Mouse (Mus musculus) midbrain, embryonic 12.5 days (tissue): Measurements from ENCODE around the gene Eipr1. TPM values are rescaled to one million over a fixed set of nuclear protein-coding genes. Genes with fewer than 3 reads are reported as not detected.

Experiments
- ATAC-seq: fragments of 200-750 bp; cut with Nextera tagmentation; 2 replicates; pipeline ENCODE4 v1.8.0; 2017; ENCODE audit warnings: low read depth, moderate TSS enrichment, moderate library complexity; ENCODE audit not compliant: low FRiP score
- H3K27ac ChIP-seq: fragments of 300-500 bp; sonication (generic); replicated peaks from 2 replicates; pipeline ENCODE4 v1.5.1; 2016; ENCODE audit warnings: mild to moderate bottlenecking
- H3K27me3 ChIP-seq: fragments of 300-500 bp; sonication (generic); 2 replicates; pipeline ENCODE4 v1.6.1; 2016; ENCODE audit warnings: mild to moderate bottlenecking
- H3K36me3 ChIP-seq: fragments of 300-500 bp; sonication (generic); 2 replicates; pipeline ENCODE4 v1.6.1; 2016
- H3K4me1 ChIP-seq: fragments of 300-500 bp; sonication (generic); 2 replicates; pipeline ENCODE4 v1.6.1; 2016
- H3K4me2 ChIP-seq: fragments of 300-500 bp; sonication (generic); replicated peaks from 2 replicates; pipeline ENCODE4 v1.6.1; 2016; ENCODE audit warnings: mild to moderate bottlenecking, moderate library complexity
- H3K4me3 ChIP-seq: fragments of 300-500 bp; sonication (generic); 2 replicates; pipeline ENCODE4 v1.5.1; 2016; ENCODE audit warnings: mild to moderate bottlenecking
- H3K9ac ChIP-seq: fragments of 300-500 bp; sonication (generic); replicated peaks from 2 replicates; pipeline ENCODE4 v1.6.1; 2016; ENCODE audit warnings: mild to moderate bottlenecking, moderate library complexity
- H3K9me3 ChIP-seq: fragments of 300-500 bp; sonication (generic); 2 replicates; pipeline ENCODE4 v1.6.1; 2016; ENCODE audit warnings: mild to moderate bottlenecking
- WGBS: fragments of 180-500 bp; shearing (Covaris S2); methylation state at CpG from one replicate; pipeline ENCODE4 v1.1.7; 2016; 5-methylcytosine and 5-hydroxymethylcytosine counted together
- polyA plus RNA-seq: library from polyadenylated mRNA; unstranded; fragments of >200 nt; fragmentation: Nextera tagmentation; extraction: Ambion mirVana; gene quantifications from 2 replicates; pipeline ENCODE4 v1.2.1, GENCODE M21; 2016

Eipr1 gene
- polyA plus RNA-seq, 1 experiment from 2014 or later: 53.6 TPM

DNA sequence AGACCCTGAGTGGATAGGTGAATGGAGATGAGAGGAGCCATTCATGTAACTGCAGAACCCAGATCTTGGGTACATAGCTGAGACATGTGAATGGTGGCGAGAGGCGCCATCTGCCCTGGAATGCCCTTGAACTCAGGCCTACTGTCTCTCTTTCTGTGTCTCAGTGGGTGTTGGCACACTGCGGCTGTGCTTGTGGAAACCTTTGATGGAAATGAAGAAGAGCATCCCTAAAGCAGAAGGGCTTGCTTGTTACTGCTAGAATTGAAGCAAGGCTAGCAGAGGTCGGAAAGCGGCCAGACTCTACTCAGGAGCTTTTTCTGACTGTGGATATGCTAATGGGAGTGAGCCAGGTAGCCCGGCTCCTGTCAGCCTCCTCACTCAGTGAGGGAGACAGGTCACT is 50.1 kb downstream of the Eipr1 start:
- H3K27ac ChIP-seq: no peak overlapping the region
- H3K4me2 ChIP-seq: no peak overlapping the region
- no peaks in the 10 kb centered on the region for H3K9me3 ChIP-seq
- peaks cover under 1% of the 10 kb centered on the region; the same call in 1 of the 2 replicates for H3K27me3 ChIP-seq
- peaks cover 36% of the 10 kb centered on the region for H3K4me1 ChIP-seq
- 86% methylated on average over 6 of the region's 6 CpGs for WGBS
- H3K36me3 ChIP-seq: no peaks in the 10 kb centered on the region
- no peak overlapping the region for H3K4me3 ChIP-seq
- no peak for ATAC-seq
- no peak overlapping the region for H3K9ac ChIP-seq

- no peak for ATAC-seq
- no peak overlapping the region for H3K4me2 ChIP-seq
- H3K27me3 ChIP-seq: peaks cover 4% of the 10 kb centered on the region; the same call in 1 of the 2 replicates
- H3K4me1 ChIP-seq: peaks cover 36% of the 10 kb centered on the region
- H3K27ac ChIP-seq: no peak overlapping the region
- H3K9ac ChIP-seq: no peak overlapping the region
- H3K9me3 ChIP-seq: no peaks in the 10 kb centered on the region
- no peaks in the 10 kb centered on the region for H3K36me3 ChIP-seq
- no peak overlapping the region for H3K4me3 ChIP-seq
These were observed 51.4 kb downstream of the Eipr1 start for GRCm38 (mm10) chr12:28803043-28803442.

DNA sequence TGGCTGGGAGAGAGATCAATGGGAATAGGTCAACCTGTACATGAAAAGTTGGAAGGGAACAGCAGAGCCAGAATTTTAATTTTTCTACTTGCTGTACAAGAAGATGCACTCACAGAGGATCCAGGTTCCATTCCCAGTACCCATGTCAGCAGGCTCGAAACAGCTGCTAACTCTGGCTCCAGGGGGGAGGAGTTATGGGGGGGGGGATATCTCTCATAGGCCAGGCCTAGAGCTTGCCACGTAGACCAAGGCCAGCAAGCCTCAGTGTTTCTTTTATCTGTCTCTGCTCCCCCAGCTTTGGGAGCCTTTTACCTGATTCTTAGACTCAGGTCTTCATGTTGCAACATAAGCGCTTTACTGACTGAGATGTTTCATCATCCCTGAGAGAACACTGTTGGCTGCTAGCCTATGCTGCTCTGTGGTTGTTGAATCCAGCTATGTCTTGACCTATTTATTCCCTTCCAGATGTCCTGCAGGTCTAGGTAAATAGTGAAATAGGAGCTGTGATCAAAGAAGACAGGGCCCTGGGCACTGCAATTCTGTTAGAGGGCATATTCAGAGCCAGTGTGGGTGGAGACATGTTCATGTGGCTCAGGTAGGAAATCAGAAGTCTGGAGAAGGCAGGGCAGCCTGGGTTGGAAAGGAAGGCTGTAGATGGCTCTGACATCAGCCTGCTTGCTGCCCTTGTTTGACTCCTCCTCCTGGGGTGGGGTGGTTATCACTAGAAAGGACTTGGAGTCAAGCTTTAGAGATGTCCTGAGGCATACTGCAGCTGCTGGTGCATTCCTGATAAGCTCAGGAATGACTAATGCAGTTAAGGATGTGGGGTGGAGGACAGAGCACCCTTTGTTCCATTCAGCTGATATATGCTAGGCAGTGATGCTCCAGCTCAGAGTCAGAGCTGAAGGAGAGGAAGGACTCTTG is 53.2 kb downstream of the Eipr1 start:
- Histone ChIP-seq H3K9me3 (no peaks in the 10 kb centered on the region), H3K4me1 (peaks cover 35% of the 10 kb centered on the region), H3K27me3 (peaks cover 4% of the 10 kb centered on the region; the same call in 1 of the 2 replicates), H3K36me3 (no peaks in the 10 kb centered on the region), H3K9ac (no peak overlapping the region), H3K4me2 (no peak overlapping the region), H3K27ac (peak overlapping the region; percentile 63; the same call in 1 of the 2 replicates), H3K4me3 (no peak overlapping the region)
- peak; percentile 49 for ATAC-seq
- WGBS: 72% methylated on average over 3 of the region's 3 CpGs

DNA sequence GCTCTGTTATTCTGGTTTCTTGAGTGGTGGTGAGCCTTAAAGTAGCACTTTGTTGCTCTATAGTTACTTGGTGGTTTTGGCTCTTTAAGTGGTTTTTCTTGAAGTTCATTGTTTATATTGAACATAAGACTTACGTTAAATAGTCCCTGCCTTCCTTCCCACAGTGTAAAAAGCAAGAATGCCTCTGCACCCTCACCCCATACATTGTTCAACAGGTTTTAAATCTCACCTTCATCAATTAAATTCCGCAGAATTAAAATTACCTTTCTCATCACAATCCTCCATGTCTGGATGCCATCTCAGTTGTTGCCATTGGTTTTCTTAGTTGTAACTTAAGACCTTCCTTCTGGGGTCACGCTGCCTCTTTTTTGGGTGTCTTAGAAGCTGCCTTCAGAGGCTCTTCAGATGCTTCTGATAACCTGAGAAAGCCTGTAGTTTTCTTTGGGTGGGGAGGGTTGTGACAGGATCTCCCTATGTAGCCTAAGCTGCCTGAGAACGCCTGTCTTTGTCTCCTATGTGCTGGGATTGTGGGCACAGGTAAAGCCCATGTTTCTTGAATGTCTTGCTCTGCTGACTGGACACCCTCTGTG is 57.3 kb downstream of the Eipr1 start:
- Histone ChIP-seq H3K4me3 (no peak overlapping the region), H3K4me2 (no peak overlapping the region), H3K9ac (0 out of 2 replicates have a peak overlapping the region, but pooled peaks have one; percentile 6), H3K4me1 (peaks cover 24% of the 10 kb centered on the region), H3K36me3 (no peaks in the 10 kb centered on the region), H3K27ac (no peak overlapping the region), H3K9me3 (no peaks in the 10 kb centered on the region), H3K27me3 (peaks cover 17% of the 10 kb centered on the region)
- ATAC-seq: no peak
- WGBS: 82% methylated on average over 4 of the region's 4 CpGs

DNA sequence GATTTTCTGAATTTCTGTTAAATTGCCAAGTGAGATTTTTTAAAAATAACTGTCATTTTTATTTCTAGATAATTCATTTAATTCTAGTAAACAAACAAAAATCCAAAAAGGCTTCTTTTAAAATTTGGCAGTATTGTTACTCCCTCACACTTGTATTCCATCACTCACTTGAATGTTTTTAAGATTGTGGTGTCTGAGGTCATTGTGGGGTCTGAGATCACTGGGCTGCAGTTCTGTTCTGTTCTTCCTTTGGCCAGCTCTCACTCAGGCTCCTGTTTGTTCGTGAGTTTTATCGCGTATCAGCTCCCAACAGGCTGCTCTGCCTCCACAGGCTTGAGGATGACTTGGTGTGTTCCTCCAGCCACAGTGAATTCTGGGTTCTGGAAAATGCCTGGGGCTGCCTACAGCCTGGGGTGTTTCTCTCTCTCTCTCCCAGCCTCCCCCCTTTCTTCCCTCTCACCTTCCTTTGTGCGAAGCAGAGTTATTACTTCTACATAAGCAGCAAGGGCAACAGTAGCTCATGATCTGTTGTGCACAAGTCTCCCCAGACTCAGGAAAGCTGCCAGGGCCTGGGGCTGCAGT is 58.2 kb downstream of the Eipr1 start:
- peak overlapping the region; percentile 37; the same call in 1 of the 2 replicates for H3K9ac ChIP-seq
- no peak for ATAC-seq
- 46% methylated on average over 4 of the region's 4 CpGs for WGBS

GRCm38 (mm10) chr12:28816681-28817426 is 65.3 kb downstream of the Eipr1 start:
- Histone ChIP-seq H3K36me3 (no peaks in the 10 kb centered on the region), H3K9me3 (no peaks in the 10 kb centered on the region), H3K4me3 (no peak overlapping the region), H3K27me3 (peaks cover 35% of the 10 kb centered on the region), H3K4me1 (peaks cover 37% of the 10 kb centered on the region), H3K4me2 (peak overlapping the region; percentile 43), H3K9ac (peak overlapping the region; percentile 2; the same call in 1 of the 2 replicates), H3K27ac (peak overlapping the region; percentile 94)
- WGBS: 8% methylated on average over 9 of the region's 9 CpGs
- peak; percentile 62 for ATAC-seq

More for the DNA sequence above, 58.2 kb downstream of the Eipr1 start:
- no peaks in the 10 kb centered on the region for H3K36me3 ChIP-seq
- no peaks in the 10 kb centered on the region for H3K9me3 ChIP-seq
- no peak overlapping the region for H3K4me3 ChIP-seq
- H3K4me1 ChIP-seq: peaks cover 18% of the 10 kb centered on the region
- H3K27ac ChIP-seq: peak overlapping the region; percentile 63; the same call in 1 of the 2 replicates
- H3K4me2 ChIP-seq: no peak overlapping the region
- H3K27me3 ChIP-seq: peaks cover 21% of the 10 kb centered on the region

- 3% methylated on average over 5 of the region's 5 CpGs for WGBS
- Histone ChIP-seq H3K4me2 (peak overlapping the region; percentile 43), H3K27ac (peak overlapping the region; percentile 94), H3K4me1 (peaks cover 37% of the 10 kb centered on the region), H3K4me3 (no peak overlapping the region), H3K36me3 (no peaks in the 10 kb centered on the region), H3K27me3 (peaks cover 35% of the 10 kb centered on the region), H3K9ac (no peak overlapping the region; the same call in 1 of the 2 replicates), H3K9me3 (no peaks in the 10 kb centered on the region)
- ATAC-seq: peak; percentile 93
These were observed 65.8 kb downstream of the Eipr1 start for GRCm38 (mm10) chr12:28817427-28817752.

DNA sequence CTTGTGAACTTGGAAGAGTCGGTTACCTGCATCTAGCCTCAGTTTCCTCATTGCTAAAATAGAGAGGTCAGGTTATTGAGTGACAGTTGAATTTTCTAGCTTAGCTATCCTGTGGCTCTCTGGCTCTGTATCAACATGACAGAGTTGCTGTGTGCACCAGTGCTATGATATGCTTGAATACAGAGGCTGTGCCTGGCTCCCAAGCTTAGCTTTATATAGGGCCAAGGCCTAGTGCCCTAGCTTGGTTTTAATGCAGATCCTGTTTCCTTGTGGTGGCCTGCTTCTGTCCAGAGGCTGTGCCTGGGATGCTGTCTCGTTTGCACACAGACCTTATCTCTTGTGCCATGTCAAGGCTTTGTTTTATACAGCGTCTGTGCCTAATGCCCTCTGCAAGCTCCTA is 66.3 kb downstream of the Eipr1 start:
- peaks cover 32% of the 10 kb centered on the region for H3K27me3 ChIP-seq
- WGBS: 8% methylated on average over 3 of the region's 3 CpGs
- H3K9me3 ChIP-seq: no peaks in the 10 kb centered on the region
- no peak overlapping the region for H3K4me3 ChIP-seq
- no peaks in the 10 kb centered on the region for H3K36me3 ChIP-seq
- H3K9ac ChIP-seq: no peak overlapping the region; the same call in 1 of the 2 replicates
- H3K4me2 ChIP-seq: peak overlapping the region; percentile 18; the same call in 1 of the 2 replicates
- ATAC-seq: peak; percentile 71
- peak overlapping the region; percentile 94 for H3K27ac ChIP-seq
- peaks cover 37% of the 10 kb centered on the region for H3K4me1 ChIP-seq

DNA sequence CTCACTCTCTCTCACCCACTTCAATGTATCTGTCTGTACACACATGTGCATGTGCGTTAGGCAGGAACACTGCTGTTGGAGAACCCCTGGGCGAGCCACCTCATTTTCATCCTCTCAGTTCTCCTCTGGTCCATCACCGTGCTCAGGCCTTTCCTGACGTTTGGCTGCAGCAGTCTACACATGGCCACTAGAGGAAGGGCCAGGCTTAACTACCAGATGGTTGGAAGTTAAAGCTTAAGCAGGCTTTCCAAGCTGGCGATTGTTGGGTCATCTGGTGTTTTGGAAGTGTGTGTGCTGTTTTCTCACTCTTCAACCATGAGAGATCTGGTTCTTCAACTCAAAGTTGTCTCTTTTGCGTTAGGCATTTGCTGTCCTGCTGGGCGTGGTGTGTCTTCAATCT is 71.9 kb downstream of the Eipr1 start:
- no peak for ATAC-seq
- WGBS: 88% methylated on average over 7 of the region's 7 CpGs

GRCm38 (mm10) chr12:28829502-28829901 is 77.9 kb downstream of the Eipr1 start:
- Histone ChIP-seq H3K4me1 (no peaks in the 10 kb centered on the region; the same call in 1 of the 2 replicates), H3K27ac (no peak overlapping the region), H3K9ac (no peak overlapping the region), H3K9me3 (no peaks in the 10 kb centered on the region), H3K36me3 (no peaks in the 10 kb centered on the region), H3K4me3 (no peak overlapping the region), H3K27me3 (no peaks in the 10 kb centered on the region), H3K4me2 (no peak overlapping the region)
- 94% methylated on average over 3 of the region's 3 CpGs for WGBS
- no peak for ATAC-seq

More for the DNA sequence above, 71.9 kb downstream of the Eipr1 start:
- Histone ChIP-seq H3K27ac (no peak overlapping the region), H3K9me3 (no peaks in the 10 kb centered on the region), H3K4me2 (no peak overlapping the region), H3K27me3 (peaks cover 9% of the 10 kb centered on the region; the same call in 1 of the 2 replicates), H3K36me3 (no peaks in the 10 kb centered on the region), H3K9ac (no peak overlapping the region), H3K4me3 (no peak overlapping the region), H3K4me1 (peaks cover 6% of the 10 kb centered on the region)

- Histone ChIP-seq H3K4me2 (no peak overlapping the region), H3K9me3 (no peaks in the 10 kb centered on the region), H3K9ac (no peak overlapping the region), H3K4me3 (no peak overlapping the region), H3K36me3 (no peaks in the 10 kb centered on the region), H3K27me3 (no peaks in the 10 kb centered on the region), H3K27ac (no peak overlapping the region), H3K4me1 (no peaks in the 10 kb centered on the region; the same call in 1 of the 2 replicates)
- ATAC-seq: no peak
- 85% methylated on average over 3 of the region's 3 CpGs for WGBS
These were observed 78.9 kb downstream of the Eipr1 start for GRCm38 (mm10) chr12:28830471-28830870.
